Mouse (Mus musculus) liver, adult 2 months (tissue): ENCODE data around the gene Fry. TPM values are rescaled to one million over a fixed set of nuclear protein-coding genes. Genes with fewer than 3 reads are reported as not detected.

Source experiments
- DNase-seq: peaks from one replicate; pipeline ENCODE4 v3.0.0-alpha.2; 2011; ENCODE audit warnings: low read depth, low spot score; ENCODE audit errors: extremely low read depth
- H3K27ac ChIP-seq: fragments of 200-500 bp; replicated peaks from 2 replicates; pipeline ENCODE4 v1.5.1; 2012; ENCODE audit warnings: low read depth, mild to moderate bottlenecking, control low read depth, inconsistent platforms, low read length; ENCODE audit not compliant: insufficient read depth
- H3K27me3 ChIP-seq: fragments of 200-500 bp; 2 replicates; pipeline ENCODE4 v1.6.1; 2012; ENCODE audit warnings: mild to moderate bottlenecking, moderate library complexity, low read length, inconsistent platforms; ENCODE audit not compliant: control insufficient read depth, insufficient read depth
- H3K36me3 ChIP-seq: fragments of 200-500 bp; 2 replicates; pipeline ENCODE4 v1.6.1; 2012; ENCODE audit warnings: low read length, inconsistent platforms; ENCODE audit not compliant: control insufficient read depth, insufficient read depth
- H3K4me1 ChIP-seq: fragments of 200-500 bp; 2 replicates; pipeline ENCODE4 v1.6.1; 2011; ENCODE audit warnings: low read length; ENCODE audit not compliant: control insufficient read depth, insufficient read depth
- H3K4me3 ChIP-seq: fragments of 200-500 bp; 2 replicates; pipeline ENCODE4 v1.5.1; 2011; ENCODE audit warnings: low read depth, mild to moderate bottlenecking, control low read depth, low read length, moderate library complexity; ENCODE audit not compliant: insufficient read depth
- H3K79me2 ChIP-seq: fragments of 200-500 bp; 2 replicates; pipeline ENCODE4 v1.6.1; 2012; ENCODE audit warnings: inconsistent platforms, mild to moderate bottlenecking, low read length, moderate library complexity; ENCODE audit not compliant: control insufficient read depth, insufficient read depth
- H3K9ac ChIP-seq: fragments of 200-500 bp; 2 replicates; pipeline ENCODE4 v1.6.1; 2012; ENCODE audit warnings: low read depth, mild to moderate bottlenecking, control low read depth, inconsistent platforms, low read length
- CTCF ChIP-seq: fragments of 200-500 bp; IDR thresholded peaks from 2 replicates; pipeline ENCODE4 v1.5.1; 2011; ENCODE audit warnings: low read depth, low read length, control low read depth
- POLR2A ChIP-seq: fragments of 200-500 bp; IDR thresholded peaks from 2 replicates; pipeline ENCODE4 v1.6.1; 2011; ENCODE audit warnings: low read length, control low read depth; ENCODE audit not compliant: insufficient read depth; ENCODE audit errors: extremely low read depth
- WGBS: fragments of 180-500 bp; shearing (Covaris S2); methylation state at CpG from one replicate; pipeline ENCODE4 v1.1.7; 2018; 5-methylcytosine and 5-hydroxymethylcytosine counted together
- polyA plus RNA-seq: library from polyadenylated mRNA; depleted of rRNA; stranded (reverse); fragments of >200 nt; gene quantifications from 2 replicates; pipeline ENCODE4 v1.2.3, GENCODE M21; 2012; rRNA removed
- total RNA-seq: library from RNA; depleted of rRNA; stranded (reverse); fragments of >200 nt; gene quantifications from 2 replicates; pipeline ENCODE4 v1.2.3, GENCODE M21; 2014; rRNA removed

The Fry gene
- total and polyA plus RNA-seq, 2 experiments: 0.62 to 1.8 TPM

DNA sequence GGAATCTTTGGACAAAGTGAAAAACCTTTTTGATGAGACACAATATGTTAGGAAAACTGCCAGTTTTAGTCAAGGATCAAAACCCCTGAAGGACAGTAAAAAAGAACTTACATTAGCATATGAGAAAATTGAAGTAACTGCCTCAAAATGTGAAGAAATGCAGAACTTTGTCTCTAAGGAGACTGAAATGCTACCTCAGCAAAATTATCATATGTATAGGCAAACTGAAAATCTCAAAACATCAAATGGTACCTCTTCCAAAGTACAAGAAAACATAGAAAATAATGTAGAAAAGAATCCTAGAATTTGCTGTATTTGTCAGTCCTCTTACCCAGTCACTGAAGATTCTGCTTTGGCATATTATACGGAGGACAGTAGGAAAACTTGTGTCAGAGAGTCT is 422.9 kb downstream of the Fry start:
- H3K9ac ChIP-seq: no peak overlapping the region
- 96% methylated on average over 1 of the region's 1 CpGs for WGBS
- DNase-seq: no peak

DNA sequence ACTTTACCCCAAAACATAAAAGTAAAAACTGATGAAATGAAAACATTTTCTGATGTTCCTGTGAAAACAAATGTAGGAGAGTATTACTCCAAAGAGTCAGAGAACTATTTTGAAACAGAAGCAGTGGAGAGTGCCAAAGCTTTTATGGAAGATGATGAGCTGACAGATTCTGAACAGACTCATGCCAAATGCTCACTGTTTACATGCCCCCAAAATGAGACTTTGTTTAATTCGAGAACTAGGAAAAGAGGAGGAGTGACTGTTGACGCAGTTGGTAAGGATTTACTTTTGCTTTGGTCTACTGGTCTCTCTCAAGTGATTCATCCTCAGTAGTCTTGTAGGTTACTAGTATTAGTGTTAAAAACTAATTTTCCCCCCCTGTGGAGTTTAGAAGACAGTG is 424.7 kb downstream of the Fry start:
- Histone ChIP-seq H3K4me3 (no peak overlapping the region), H3K4me1 (no peaks in the 10 kb centered on the region; the same call in 1 of the 2 replicates), H3K79me2 (no peaks in the 10 kb centered on the region), H3K9ac (no peak overlapping the region), H3K27ac (no peak overlapping the region), H3K36me3 (peaks cover 5% of the 10 kb centered on the region; the same call in 1 of the 2 replicates), H3K27me3 (no peaks in the 10 kb centered on the region)
- TF ChIP-seq CTCF: no peak
- no peak for TF ChIP-seq POLR2A
- 24% methylated on average over 2 of the region's 2 CpGs for WGBS
- DNase-seq: peak; percentile 50

More for the DNA sequence above, 422.9 kb downstream of the Fry start:
- Histone ChIP-seq H3K79me2 (no peaks in the 10 kb centered on the region), H3K27me3 (no peaks in the 10 kb centered on the region), H3K36me3 (peaks cover 5% of the 10 kb centered on the region; the same call in 1 of the 2 replicates), H3K27ac (no peak overlapping the region), H3K4me1 (no peaks in the 10 kb centered on the region; the same call in 1 of the 2 replicates), H3K4me3 (no peak overlapping the region)
- TF ChIP-seq POLR2A (no peak), CTCF (no peak)

Other genes with a start within 250 kb of the Fry start
- gene Rxfp2, start 100.0 kb upstream of the Fry start, total RNA-seq: not detected in 2 replicates
- not detected in 2 replicates for gene Rxfp2, start 100.0 kb upstream of the Fry start, polyA plus RNA-seq